Mouse (Mus musculus) stomach, embryonic 16.5 days (tissue): Measurements from ENCODE around the gene Hsd17b11. TPM values are rescaled to one million over a fixed set of nuclear protein-coding genes. Genes with fewer than 3 reads are reported as not detected.
A peak's percentile ranks its signal among the peaks of the same experiment; 100 is the strongest.

Experiments used
- ATAC-seq: fragments of 200-750 bp; cut with Nextera tagmentation; 2 replicates; pipeline ENCODE4 v1.8.0; 2017; ENCODE audit warnings: moderate number of reproducible peaks, moderate TSS enrichment; ENCODE audit not compliant: insufficient read depth, low FRiP score
- H3K27ac ChIP-seq: fragments of 300-500 bp; sonication (generic); 2 replicates; pipeline ENCODE4 v1.5.1; 2014; ENCODE audit warnings: low read length
- H3K27me3 ChIP-seq: fragments of 300-500 bp; sonication (generic); 2 replicates; pipeline ENCODE4 v1.6.1; 2014; ENCODE audit warnings: low read length, control low read depth, mixed read lengths; ENCODE audit not compliant: control insufficient read depth, insufficient read depth
- H3K36me3 ChIP-seq: fragments of 300-500 bp; sonication (generic); 2 replicates; pipeline ENCODE4 v1.6.1; 2014; ENCODE audit warnings: low read length; ENCODE audit not compliant: control insufficient read depth, insufficient read depth
- H3K4me1 ChIP-seq: fragments of 300-500 bp; sonication (generic); 2 replicates; pipeline ENCODE4 v1.6.1; 2014; ENCODE audit warnings: low read length, control low read depth, mixed read lengths; ENCODE audit not compliant: control insufficient read depth, insufficient read depth
- H3K4me2 ChIP-seq: fragments of 300-500 bp; sonication (generic); 2 replicates; pipeline ENCODE4 v1.6.1; 2014; ENCODE audit warnings: low read depth, low read length, mixed read lengths
- H3K4me3 ChIP-seq: fragments of 300-500 bp; sonication (generic); replicated peaks from 2 replicates; pipeline ENCODE4 v1.5.1; 2014; ENCODE audit warnings: mild to moderate bottlenecking, low read length
- H3K9ac ChIP-seq: fragments of 300-500 bp; sonication (generic); 2 replicates; pipeline ENCODE4 v1.6.1; 2014; ENCODE audit warnings: low read length
- H3K9me3 ChIP-seq: fragments of 300-500 bp; sonication (generic); replicated peaks from 2 replicates; pipeline ENCODE4 v1.6.1; 2016; ENCODE audit warnings: low read length, control low read depth; ENCODE audit not compliant: control insufficient read depth
- WGBS: fragments of 180-500 bp; shearing (Covaris S2); extraction: QIAGEN DNeasy Blood & Tissue Kit; methylation state at CpG from one replicate; pipeline ENCODE4 v1.1.7; 2014; 5-methylcytosine and 5-hydroxymethylcytosine counted together
- polyA plus RNA-seq: library from polyadenylated mRNA; unstranded; fragments of >200 nt; fragmentation: Nextera tagmentation; extraction: Ambion mirVana; gene quantifications from 2 replicates; pipeline ENCODE4 v1.2.1, GENCODE M21; 2015

Gene Hsd17b11
- polyA plus RNA-seq, 1 experiment from 2014 or later: 7.0 TPM

- ATAC-seq: no peak
- Histone ChIP-seq H3K27ac (no peak overlapping the region), H3K36me3 (peaks cover 5% of the 10 kb centered on the region), H3K4me3 (no peak overlapping the region), H3K4me1 (no peaks in the 10 kb centered on the region), H3K9ac (no peak overlapping the region), H3K9me3 (no peaks in the 10 kb centered on the region), H3K27me3 (no peaks in the 10 kb centered on the region), H3K4me2 (no peak overlapping the region)
- 89% methylated on average over 7 of the region's 7 CpGs for WGBS
Observed at GRCm38 (mm10) chr5:104056295-104056694, 34.6 kb upstream of the Hsd17b11 start.

- Histone ChIP-seq H3K36me3 (peaks cover 7% of the 10 kb centered on the region), H3K9me3 (no peaks in the 10 kb centered on the region), H3K4me1 (no peaks in the 10 kb centered on the region), H3K27ac (no peak overlapping the region), H3K4me2 (no peak overlapping the region), H3K27me3 (no peaks in the 10 kb centered on the region), H3K4me3 (no peak overlapping the region), H3K9ac (no peak overlapping the region)
- whole genome bisulfite sequencing: 87% methylated on average over 4 of the region's 4 CpGs
- no peak for ATAC-seq
Observed at GRCm38 (mm10) chr5:104055816-104056215, 34.1 kb upstream of the Hsd17b11 start.

GRCm38 (mm10) chr5:104054938-104055337 is 33.2 kb upstream of the Hsd17b11 start:
- Histone ChIP-seq H3K27me3 (no peaks in the 10 kb centered on the region), H3K36me3 (peaks cover 7% of the 10 kb centered on the region), H3K9me3 (no peaks in the 10 kb centered on the region), H3K4me1 (no peaks in the 10 kb centered on the region), H3K9ac (no peak overlapping the region), H3K4me2 (no peak overlapping the region), H3K4me3 (no peak overlapping the region), H3K27ac (no peak overlapping the region)
- ATAC-seq: no peak
- WGBS: 95% methylated on average over 4 of the region's 4 CpGs

GRCm38 (mm10) chr5:104052956-104053355 is 31.2 kb upstream of the Hsd17b11 start:
- Histone ChIP-seq H3K27ac (no peak overlapping the region), H3K9ac (no peak overlapping the region), H3K4me3 (no peak overlapping the region), H3K27me3 (no peaks in the 10 kb centered on the region), H3K9me3 (no peaks in the 10 kb centered on the region), H3K4me2 (no peak overlapping the region), H3K4me1 (peaks cover 4% of the 10 kb centered on the region; the same call in 1 of the 2 replicates), H3K36me3 (peaks cover 7% of the 10 kb centered on the region)
- no peak for ATAC-seq
- WGBS: 57% methylated on average over 8 of the region's 8 CpGs

GRCm38 (mm10) chr5:104048139-104048538 is 26.4 kb upstream of the Hsd17b11 start:
- H3K4me3 ChIP-seq: peak overlapping the region; percentile 86
- H3K4me2 ChIP-seq: peak overlapping the region; percentile 56
- 42% methylated on average over 4 of the region's 4 CpGs for WGBS
- ATAC-seq: no peak
- H3K9me3 ChIP-seq: no peaks in the 10 kb centered on the region
- H3K27ac ChIP-seq: no peak overlapping the region
- no peaks in the 10 kb centered on the region for H3K27me3 ChIP-seq
- H3K36me3 ChIP-seq: peaks cover 7% of the 10 kb centered on the region
- H3K9ac ChIP-seq: no peak overlapping the region
- peaks cover 11% of the 10 kb centered on the region for H3K4me1 ChIP-seq

GRCm38 (mm10) chr5:104047200-104048105 is 25.7 kb upstream of the Hsd17b11 start:
- no peak for ATAC-seq
- Histone ChIP-seq H3K4me1 (peaks cover 11% of the 10 kb centered on the region), H3K27ac (peak overlapping the region; percentile 87), H3K4me3 (peak overlapping the region; percentile 86), H3K36me3 (peaks cover 7% of the 10 kb centered on the region), H3K27me3 (no peaks in the 10 kb centered on the region), H3K9ac (peak overlapping the region; percentile 90), H3K4me2 (peak overlapping the region; percentile 56), H3K9me3 (no peaks in the 10 kb centered on the region)
- 4% methylated on average over 19 of the region's 19 CpGs for WGBS

GRCm38 (mm10) chr5:104046256-104047199 is 24.8 kb upstream of the Hsd17b11 start, which contains the start of gene Nudt9:
Gene Nudt9, plus strand, starts transcription at chr5:104046306.
- WGBS: 5% methylated on average over 90 of the region's 90 CpGs
- Histone ChIP-seq H3K27ac (peak within 1 kb of the TSS; percentile 87), H3K4me2 (peak within 1 kb of the TSS; percentile 56), H3K9me3 (no peaks in the 10 kb centered on the region), H3K4me1 (peaks cover 11% of the 10 kb centered on the region), H3K4me3 (peak within 1 kb of the TSS; percentile 86), H3K36me3 (peaks cover 4% of the 10 kb centered on the region), H3K27me3 (no peaks in the 10 kb centered on the region), H3K9ac (peak within 1 kb of the TSS; percentile 90)
- peak; percentile 99 for ATAC-seq

GRCm38 (mm10) chr5:104043704-104044103 is 22.0 kb upstream of the Hsd17b11 start:
- H3K4me1 ChIP-seq: peaks cover 11% of the 10 kb centered on the region
- no peaks in the 10 kb centered on the region for H3K9me3 ChIP-seq
- no peak for ATAC-seq
- no peak overlapping the region for H3K9ac ChIP-seq
- no peaks in the 10 kb centered on the region for H3K36me3 ChIP-seq
- no peak overlapping the region for H3K4me2 ChIP-seq
- 41% methylated on average over 2 of the region's 2 CpGs for WGBS
- no peak overlapping the region for H3K27ac ChIP-seq
- H3K4me3 ChIP-seq: no peak overlapping the region
- no peaks in the 10 kb centered on the region for H3K27me3 ChIP-seq
